Mouse (Mus musculus) lung, postnatal 14 days (tissue): ENCODE results near the gene Macf1.
"Not testable (repeated sequence)": the region's sequence is repeated elsewhere in the genome, so short reads cannot be mapped to it uniquely, and the experiment has no call there.

Experiments used
- DNase-seq: peaks from one replicate; pipeline ENCODE4 v3.0.0; 2021

The Macf1 gene

GRCm38 (mm10) chr4:123669696-123670095 is 14.5 kb downstream of the Macf1 start:
- DNase-seq: no peak

GRCm38 (mm10) chr4:123667260-123667867 is 16.8 kb downstream of the Macf1 start:
- DNase-seq: peak; percentile 88

GRCm38 (mm10) chr4:123666517-123666916 is 17.6 kb downstream of the Macf1 start:
- no peak for DNase-seq

- peak; percentile 12 for DNase-seq
Observed at GRCm38 (mm10) chr4:123665681-123666278, 18.4 kb downstream of the Macf1 start.

- DNase-seq: peak; percentile 36
Observed at GRCm38 (mm10) chr4:123664951-123665661, 19.1 kb downstream of the Macf1 start.

- peak; percentile 80 for DNase-seq
Observed at GRCm38 (mm10) chr4:123664021-123664950, 19.9 kb downstream of the Macf1 start.

GRCm38 (mm10) chr4:123663688-123663965 is 20.5 kb downstream of the Macf1 start:
- peak; percentile 35 for DNase-seq

- DNase-seq: no peak
Observed at GRCm38 (mm10) chr4:123662914-123663687, 21.1 kb downstream of the Macf1 start.

GRCm38 (mm10) chr4:123658175-123658574 is 26.0 kb downstream of the Macf1 start:
- DNase-seq: no peak

- DNase-seq: no peak
Observed at GRCm38 (mm10) chr4:123655245-123655644, 28.9 kb downstream of the Macf1 start.

- no peak for DNase-seq
Observed at GRCm38 (mm10) chr4:123654566-123654965, 29.6 kb downstream of the Macf1 start.

- DNase-seq: not testable (repeated sequence)
Observed at GRCm38 (mm10) chr4:123653446-123653845, 30.7 kb downstream of the Macf1 start.

- DNase-seq: no peak
Observed at GRCm38 (mm10) chr4:123652130-123652529, 32.0 kb downstream of the Macf1 start.

- DNase-seq: no peak
Observed at GRCm38 (mm10) chr4:123649131-123649530, 35.0 kb downstream of the Macf1 start.

GRCm38 (mm10) chr4:123647668-123648067 is 36.5 kb downstream of the Macf1 start:
- DNase-seq: no peak

GRCm38 (mm10) chr4:123647109-123647508 is 37.1 kb downstream of the Macf1 start:
- no peak for DNase-seq

GRCm38 (mm10) chr4:123645246-123645845 is 38.8 kb downstream of the Macf1 start:
- DNase-seq: no peak

GRCm38 (mm10) chr4:123643561-123643960 is 40.6 kb downstream of the Macf1 start:
- no peak for DNase-seq

GRCm38 (mm10) chr4:123642877-123643276 is 41.3 kb downstream of the Macf1 start:
- peak; percentile 33 for DNase-seq

- peak; percentile 63 for DNase-seq
Observed at GRCm38 (mm10) chr4:123637136-123637535, 47.0 kb downstream of the Macf1 start.

- no peak for DNase-seq
Observed at GRCm38 (mm10) chr4:123635428-123635827, 48.7 kb downstream of the Macf1 start.

GRCm38 (mm10) chr4:123634436-123634835 is 49.7 kb downstream of the Macf1 start:
- no peak for DNase-seq
